Mouse (Mus musculus) brain, embryonic 14.5 days (tissue): Measurements from ENCODE around the gene Ercc2.

Source experiments
- CTCF ChIP-seq: fragments of 200-500 bp; IDR thresholded peaks from 2 replicates; pipeline ENCODE4 v1.5.1; 2012; ENCODE audit warnings: inconsistent platforms, mild to moderate bottlenecking, moderate library complexity, borderline replicate concordance; ENCODE audit not compliant: insufficient read depth, insufficient read length; ENCODE audit errors: extremely low read depth
- POLR2A ChIP-seq: fragments of 200-500 bp; IDR thresholded peaks from 2 replicates; pipeline ENCODE4 v1.6.1; 2012; ENCODE audit warnings: mild to moderate bottlenecking, inconsistent platforms, borderline replicate concordance; ENCODE audit not compliant: poor library complexity, insufficient read depth, insufficient read length, severe bottlenecking; ENCODE audit errors: extremely low read depth

DNA sequence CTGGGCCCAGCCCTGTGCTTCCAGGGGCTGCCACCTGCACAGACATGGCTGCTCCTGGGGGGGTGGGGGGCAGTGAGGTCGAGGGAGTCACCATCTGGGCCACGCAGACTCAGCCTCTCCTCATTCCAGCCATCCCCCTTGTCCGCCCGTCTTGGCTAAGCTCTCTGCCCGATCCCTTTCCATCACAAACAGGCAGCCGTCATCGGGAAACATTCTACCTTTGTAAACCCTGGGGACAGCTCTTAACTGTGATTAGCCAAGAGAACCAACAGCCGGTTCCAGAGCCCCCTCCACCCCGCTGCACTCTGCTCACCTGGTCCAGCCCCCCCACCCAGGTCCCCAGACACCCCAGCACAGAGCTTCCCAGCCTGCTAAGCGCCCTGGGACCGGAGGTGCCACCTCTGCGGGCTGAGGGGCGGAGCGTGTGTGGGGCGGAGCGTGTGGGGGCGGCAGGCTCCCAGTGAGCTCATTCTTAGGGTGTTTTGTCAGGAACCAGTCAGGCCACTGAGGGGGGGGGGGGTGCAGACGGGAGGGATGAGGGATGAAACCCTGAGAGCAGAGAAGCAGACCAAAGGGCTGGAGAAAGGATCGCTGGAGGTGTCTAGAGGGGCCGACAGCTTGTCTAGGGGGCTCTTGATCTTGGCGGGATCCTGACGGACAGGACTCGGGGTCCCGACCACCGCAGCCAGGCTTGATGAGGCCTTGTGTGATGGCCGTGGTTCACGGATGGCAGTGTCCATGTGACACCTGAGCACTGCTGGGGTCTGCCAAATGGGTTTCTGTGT, 17.9 kb downstream of the Ercc2 start:
- no peak for TF ChIP-seq POLR2A
- no peak for TF ChIP-seq CTCF
